Mouse (Mus musculus) heart, adult 9 months (tissue): Measurements from ENCODE around the gene Tmcc3.

Experiments used
- DNase-seq, 2 experiments: peaks; one replicate each; pipeline ENCODE4 v3.0.0; 2022; ENCODE audit warnings: low spot score in 2 of 2

The Tmcc3 gene

DNA sequence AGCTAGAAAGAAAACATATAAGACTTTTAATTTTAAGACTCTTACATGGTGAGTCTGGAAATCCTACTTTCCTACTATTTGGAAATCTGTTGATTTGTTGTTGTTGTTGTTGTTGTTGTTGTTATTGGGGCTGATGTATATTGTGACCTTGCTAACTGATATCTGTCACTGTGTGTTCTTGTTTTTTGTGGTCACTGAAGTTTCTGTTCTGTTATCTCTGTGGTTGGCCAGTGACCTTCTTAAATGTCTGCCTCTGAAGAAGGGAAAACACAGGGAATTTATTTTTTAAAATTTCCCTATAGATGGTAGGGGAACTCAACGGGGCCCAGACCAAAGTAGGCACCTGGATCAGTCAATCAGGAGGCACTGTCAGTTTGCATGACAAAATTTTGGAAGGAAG, 48.9 kb downstream of the Tmcc3 start:
- DNase-seq, result no peak

GRCm38 (mm10) chr10:94371293-94371692, 59.5 kb downstream of the Tmcc3 start:
- no peak for DNase-seq

- DNase-seq, result no peak
Measured at GRCm38 (mm10) chr10:94376941-94377340, 65.2 kb downstream of the Tmcc3 start.

GRCm38 (mm10) chr10:94377844-94378243, 66.1 kb downstream of the Tmcc3 start:
- DNase-seq, result no peak

DNA sequence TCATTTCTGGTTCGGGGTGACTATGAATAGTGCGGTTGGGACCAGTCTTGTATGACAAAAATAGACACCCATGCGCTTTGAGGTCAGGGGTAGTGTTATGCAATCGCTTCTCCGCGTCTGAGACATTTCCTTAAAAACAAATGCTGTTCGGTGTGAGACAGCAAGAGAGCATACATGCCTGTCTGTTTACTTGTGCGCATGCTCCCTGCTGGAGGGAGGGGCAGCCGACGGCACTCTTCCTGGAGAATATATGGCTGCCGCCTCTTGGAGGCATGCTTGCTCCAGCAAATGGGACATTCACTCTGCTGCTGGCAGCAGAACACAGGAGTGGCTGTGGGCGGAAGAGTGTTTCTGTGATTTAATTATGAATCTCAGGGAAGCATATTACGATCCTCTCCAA, 66.6 kb downstream of the Tmcc3 start:
- peak; percentile 87 to 93 for DNase-seq

- DNase-seq, result no peak
Measured at GRCm38 (mm10) chr10:94380082-94380481, 68.3 kb downstream of the Tmcc3 start.

DNA sequence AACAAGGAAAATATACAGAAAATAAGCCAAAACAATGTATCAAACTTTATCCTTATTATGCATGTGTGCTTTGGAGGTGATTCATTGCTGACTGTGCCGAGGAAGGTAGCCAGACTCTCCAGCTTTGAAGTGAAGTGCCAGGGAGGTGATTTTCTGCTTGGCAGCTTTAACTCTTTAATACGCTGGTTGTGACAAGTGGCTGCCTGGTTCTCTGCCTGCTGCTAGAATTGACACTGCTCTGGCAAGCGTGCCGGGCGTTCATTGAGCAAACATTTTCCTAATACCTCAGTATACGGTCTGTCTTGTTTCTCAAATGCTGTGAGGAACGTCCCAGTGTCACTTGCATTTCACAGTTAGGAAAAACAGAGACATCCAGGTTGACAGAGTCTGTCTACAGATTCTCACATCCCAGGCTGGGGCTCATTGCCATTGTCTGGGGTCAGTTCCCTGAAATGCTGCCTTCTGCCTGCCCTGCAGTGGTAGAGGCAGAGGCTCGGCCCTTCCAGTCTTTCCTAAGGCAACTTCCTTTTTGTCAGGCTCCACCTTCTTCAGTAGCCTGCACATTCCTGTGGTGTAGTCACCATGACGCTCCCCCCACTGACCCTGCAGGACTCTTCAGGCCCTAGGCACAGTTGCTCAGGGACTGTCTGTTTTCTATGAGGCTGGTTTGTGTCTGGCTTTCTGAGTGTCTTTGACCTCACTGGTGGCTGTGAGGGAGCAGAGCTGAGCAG, 69.1 kb downstream of the Tmcc3 start:
- DNase-seq, result no peak

DNA sequence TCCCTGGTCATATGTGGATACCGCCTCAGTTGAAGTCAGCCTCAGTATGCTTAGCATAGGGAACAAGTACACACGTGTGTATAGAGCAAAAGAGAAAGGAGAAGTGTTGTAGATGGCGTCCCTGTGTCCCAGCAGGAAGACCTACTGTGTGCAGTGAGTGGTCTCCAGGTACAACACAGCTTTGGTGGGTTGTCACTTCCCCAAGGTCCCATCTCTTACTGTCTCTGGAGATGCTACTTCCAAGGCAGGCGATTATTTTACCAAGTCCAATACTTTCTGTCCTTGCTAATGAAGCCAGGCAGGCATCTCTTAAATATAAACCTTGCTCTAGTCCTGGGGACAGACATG, 69.6 kb downstream of the Tmcc3 start:
- no peak for DNase-seq

DNA sequence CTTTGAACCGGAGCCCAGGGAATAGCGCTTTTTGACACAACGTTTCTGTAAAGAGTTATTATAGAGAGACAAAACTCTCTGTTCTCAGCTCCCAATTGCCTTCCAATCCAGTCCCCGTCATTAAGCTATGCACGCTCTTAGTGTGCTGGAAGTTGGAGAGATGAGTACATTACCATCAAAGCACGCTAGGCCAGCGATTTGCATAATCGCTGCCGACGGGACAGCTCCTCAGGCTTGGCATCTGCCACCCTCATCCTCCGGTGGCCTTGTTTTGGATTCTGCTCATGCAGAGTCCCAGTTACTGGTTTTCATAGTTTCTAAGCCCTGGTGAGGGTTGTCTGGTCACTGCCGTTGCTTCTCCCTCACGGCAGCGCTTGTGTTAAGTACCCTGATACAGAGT, 70.9 kb downstream of the Tmcc3 start:
- no peak for DNase-seq

DNA sequence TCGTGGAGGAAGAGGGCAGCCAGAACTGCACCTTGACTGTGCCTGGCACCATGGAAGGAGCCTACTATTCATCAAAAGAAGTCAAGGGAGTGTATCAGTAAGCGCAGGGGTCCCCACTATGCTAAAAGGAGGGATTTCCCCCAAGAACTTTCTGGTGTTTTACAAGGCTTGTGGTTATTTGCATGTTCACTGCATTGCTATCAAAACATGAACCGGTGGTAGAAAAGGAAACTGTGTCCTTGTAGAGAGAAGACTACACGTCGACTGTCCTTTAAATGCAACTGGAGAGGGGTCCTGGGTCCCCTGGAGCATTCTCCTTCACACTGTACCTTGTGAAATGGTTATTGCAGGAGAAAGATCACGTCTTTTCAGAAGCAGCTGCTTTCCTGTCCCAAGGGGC, 71.8 kb downstream of the Tmcc3 start:
- no peak for DNase-seq

- DNase-seq, result no peak
Measured at GRCm38 (mm10) chr10:94389219-94389618, 77.5 kb downstream of the Tmcc3 start.

DNA sequence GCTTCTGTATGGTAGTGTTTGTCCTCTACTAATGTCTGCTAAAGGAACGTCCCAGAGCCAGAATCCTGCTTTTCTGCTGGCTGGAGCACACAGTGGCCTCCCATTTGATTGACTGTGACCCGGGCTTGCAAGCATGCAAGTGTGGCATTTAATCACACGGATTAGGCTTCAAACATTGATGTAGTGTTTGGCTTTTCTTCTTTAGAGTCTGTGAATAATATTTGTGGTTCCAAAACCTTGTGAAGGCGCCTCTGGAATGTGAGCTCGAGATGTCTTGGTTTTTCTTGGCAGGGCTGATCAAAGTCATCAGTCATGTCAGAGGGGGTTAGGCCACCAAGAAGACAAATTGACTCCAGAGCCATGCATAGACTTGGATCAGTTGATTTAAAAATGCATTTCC, 79.3 kb downstream of the Tmcc3 start:
- no peak for DNase-seq

DNA sequence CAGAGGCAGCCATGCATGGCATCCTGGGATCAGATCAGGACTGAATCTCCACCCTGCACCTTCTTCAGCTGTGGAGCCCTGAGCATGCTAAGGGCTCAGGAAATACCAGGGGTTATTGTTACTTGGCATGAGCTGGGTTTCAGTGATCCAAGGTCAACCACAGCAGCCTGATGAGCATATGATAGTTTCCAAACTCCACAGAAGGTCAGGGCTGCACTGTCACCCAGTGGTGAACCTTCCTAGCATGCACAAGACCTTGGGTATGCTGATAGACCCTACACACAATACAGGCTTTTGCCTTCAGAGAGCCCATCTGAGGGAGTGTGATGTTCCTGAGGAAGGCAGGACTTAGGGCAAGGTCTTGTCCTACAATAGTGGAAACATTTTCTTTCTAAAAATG, 82.5 kb downstream of the Tmcc3 start:
- no peak for DNase-seq

- DNase-seq, result peak; percentile 48 to 67
Measured at GRCm38 (mm10) chr10:94397833-94398596, 86.3 kb downstream of the Tmcc3 start.

- no peak for DNase-seq
Measured at GRCm38 (mm10) chr10:94400895-94401294, 89.1 kb downstream of the Tmcc3 start.

- DNase-seq, result peak; percentile 73 to 78
Measured at GRCm38 (mm10) chr10:94405456-94405855, 93.7 kb downstream of the Tmcc3 start.

DNA sequence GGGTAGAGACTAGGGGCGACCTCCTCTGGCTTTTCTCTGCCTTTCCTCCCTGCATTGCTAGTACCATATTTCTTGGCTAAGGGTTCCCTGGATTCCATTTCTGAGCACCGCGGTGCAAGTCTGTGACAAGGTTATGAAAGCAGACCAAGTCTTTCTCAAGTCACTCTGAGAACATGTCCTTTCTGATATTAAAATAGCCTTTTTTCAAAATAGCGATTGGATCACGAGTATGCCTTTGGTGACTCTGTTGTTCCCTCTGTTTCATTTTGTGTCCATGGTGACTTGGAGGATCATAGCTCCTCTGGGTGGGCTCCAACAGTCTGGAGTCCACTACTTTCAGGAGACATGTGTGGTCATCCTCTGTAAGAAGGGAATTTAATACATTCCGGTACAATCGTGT, 95.1 kb downstream of the Tmcc3 start:
- no peak for DNase-seq

GRCm38 (mm10) chr10:94408356-94409146, 96.8 kb downstream of the Tmcc3 start:
- DNase-seq, result peak; percentile 78 to 86

- no peak for DNase-seq
Measured at GRCm38 (mm10) chr10:94409661-94410060, 97.9 kb downstream of the Tmcc3 start.

- no peak for DNase-seq
Measured at GRCm38 (mm10) chr10:94411594-94411993, 99.8 kb downstream of the Tmcc3 start.

GRCm38 (mm10) chr10:94413770-94414651, 102.3 kb downstream of the Tmcc3 start:
- peak in 1 of 2 experiments; percentile 25 for DNase-seq
